Comparison of ENCODE assay signal across 27 mouse cellular contexts in the genomic region with DNA sequence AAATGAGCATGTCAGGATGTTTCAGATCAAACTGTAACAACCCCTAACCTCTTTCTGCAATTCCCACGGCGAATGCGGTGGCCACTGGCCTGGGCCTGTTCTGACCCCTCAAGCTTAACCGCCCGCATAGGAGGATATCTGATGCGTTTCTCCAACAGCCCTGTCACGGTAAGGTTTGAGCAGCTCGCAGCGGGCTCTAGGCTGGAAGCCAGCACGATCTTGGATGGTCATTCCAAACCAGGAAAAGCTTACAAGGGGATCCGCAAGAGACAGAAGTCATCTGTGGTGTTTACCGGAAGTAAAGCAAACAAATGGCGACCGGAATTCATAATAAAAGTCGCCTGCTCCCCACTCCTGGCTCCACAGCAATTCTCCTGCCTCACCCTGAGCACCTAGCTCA.
"Had no signal": no experiment of that assay in that cellular context is flagged by ENCODE, and none has a peak within 500 bp of the region (broad histone marks: within the 10 kb centered on the region; RNA-seq: fewer than 3 reads in every experiment).

No protein-coding gene starts in this region.

- H3K36me3 ChIP-seq: heart, embryonic 10.5 days; heart, embryonic 12.5 days; hindbrain, embryonic 10.5 days; hindbrain, embryonic 12.5 days; intestine, embryonic 15.5 days; limb, embryonic 10.5 days; limb, embryonic 12.5 days; liver, embryonic 13.5 days had no signal

- DNase-seq: gastrocnemius, adult 2 months; gastrocnemius, postnatal 10 days; gastrocnemius, postnatal 25 days; heart, adult 18-20 months; heart, postnatal 10 days; heart, postnatal 4 days; kidney, adult 18-20 months; kidney, adult 8-10 months; kidney, postnatal 10 days; kidney, postnatal 25 days; kidney, postnatal 4 days; liver; liver, embryonic 13.5 days had no signal

- ATAC-seq: hindbrain, embryonic 16.5 days; inflammation-experienced regulatory T-cells, adult 6 months; intestine, embryonic 15.5 days; intestine, postnatal 0 days had no signal

- H3K27ac ChIP-seq: gastrocnemius, adult 2 months; heart, embryonic 10.5 days; hindbrain, embryonic 10.5 days; hindbrain, embryonic 12.5 days; hindbrain, embryonic 14.5 days; intestine, embryonic 15.5 days; layer of hippocampus, adult 2 months; left cerebral cortex, adult 2 months; limb, embryonic 10.5 days; limb, embryonic 12.5 days; liver, embryonic 13.5 days had no signal

- H3K9me3 ChIP-seq: heart, embryonic 10.5 days; heart, embryonic 12.5 days; hindbrain, embryonic 10.5 days; hindbrain, embryonic 12.5 days; intestine, embryonic 15.5 days; limb, embryonic 10.5 days; limb, embryonic 12.5 days; liver, embryonic 13.5 days had no signal

- H3K4me2 ChIP-seq: heart, embryonic 12.5 days; hindbrain, embryonic 12.5 days; hindbrain, embryonic 14.5 days; intestine, embryonic 15.5 days; limb, embryonic 12.5 days; liver, embryonic 11.5 days; liver, embryonic 13.5 days had no signal

- H3K4me3 ChIP-seq: gastrocnemius, adult 2 months; heart, embryonic 10.5 days; heart, embryonic 12.5 days; hindbrain, embryonic 10.5 days; hindbrain, embryonic 12.5 days; intestine, embryonic 15.5 days; layer of hippocampus, adult 2 months; left cerebral cortex, adult 2 months; limb, embryonic 10.5 days; limb, embryonic 12.5 days; liver, embryonic 13.5 days had no signal

- H3K9ac ChIP-seq: heart, embryonic 12.5 days; hindbrain, embryonic 12.5 days; hindbrain, embryonic 14.5 days; intestine, embryonic 15.5 days; limb, embryonic 12.5 days; liver, embryonic 13.5 days had no signal

- H3K4me1 ChIP-seq: heart, embryonic 10.5 days; heart, embryonic 12.5 days; hindbrain, embryonic 10.5 days; hindbrain, embryonic 12.5 days; intestine, embryonic 15.5 days; limb, embryonic 10.5 days; limb, embryonic 12.5 days; liver, embryonic 13.5 days had no signal

- H3K27me3 ChIP-seq: heart, embryonic 12.5 days; hindbrain, embryonic 12.5 days; intestine, embryonic 15.5 days; limb, embryonic 12.5 days; liver, embryonic 13.5 days had no signal
